Mouse (Mus musculus): ENCODE data around the gene P4ha1. TPM values are rescaled to one million over a fixed set of nuclear protein-coding genes. Genes with fewer than 3 reads are reported as not detected.
"Not testable (repeated sequence)": the region's sequence is repeated elsewhere in the genome, so short reads cannot be mapped to it uniquely, and the experiment has no call there.

The P4ha1 gene
- polyA plus RNA-seq, 1 experiment: 46.3 TPM

DNA sequence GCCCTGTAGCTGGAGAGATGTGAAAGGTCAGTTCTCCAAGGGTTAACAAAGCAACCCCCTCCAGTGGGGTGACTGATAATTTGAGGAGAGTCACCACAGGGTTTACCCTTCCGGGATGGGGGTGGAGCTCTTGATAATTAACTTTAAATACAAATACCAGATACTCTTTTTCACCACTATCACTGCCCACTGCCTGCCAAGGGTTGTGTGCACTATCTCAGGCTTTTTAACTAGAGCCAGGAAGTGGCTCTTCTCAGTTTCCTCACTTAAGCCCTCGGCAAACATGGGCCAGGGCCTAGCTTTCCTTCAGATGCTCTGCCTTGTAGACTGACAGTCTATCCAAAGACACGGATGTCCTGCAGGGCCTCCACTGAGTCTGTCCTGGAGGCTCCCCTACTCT lies 56.8 kb downstream of the P4ha1 start:
- TF ChIP-seq POLR2A (IDR thresholded peaks at IDR 0.05; ENCODE audit: insufficient read depth, low read length): no peak
- no peak for TF ChIP-seq EP300 (IDR thresholded peaks at IDR 0.05; ENCODE audit: insufficient read depth, low read depth, low read length)
- no peak for TF ChIP-seq CTCF (IDR thresholded peaks at IDR 0.05; ENCODE audit: low read depth, low read length)
- Histone ChIP-seq H3K27ac (ENCODE audit: insufficient read depth, low read length) (peak overlapping the region; percentile 4; the same call in 1 of the 2 replicates), H3K36me3 (ENCODE audit: control insufficient read depth, insufficient read depth, low read length, poor library complexity, severe bottlenecking) (no peaks in the 10 kb centered on the region), H3K9ac (ENCODE audit: low read depth, poor library complexity, severe bottlenecking) (no peak overlapping the region), H3K9me3 (replicated peaks; ENCODE audit: control insufficient read depth, insufficient read depth, low read length, poor library complexity, severe bottlenecking) (no peaks in the 10 kb centered on the region), H3K27me3 (ENCODE audit: control insufficient read depth, insufficient read depth, low read length, poor library complexity, severe bottlenecking) (no peaks in the 10 kb centered on the region), H3K4me3 (ENCODE audit: low read depth, low read length) (no peak overlapping the region), H3K4me1 (ENCODE audit: control insufficient read depth, insufficient read depth, low read length) (no peaks in the 10 kb centered on the region)

- Histone ChIP-seq H3K9me3 (replicated peaks; ENCODE audit: control insufficient read depth, insufficient read depth, low read length, poor library complexity, severe bottlenecking) (no peaks in the 10 kb centered on the region), H3K9ac (ENCODE audit: low read depth, poor library complexity, severe bottlenecking) (no peak overlapping the region), H3K4me3 (ENCODE audit: low read depth, low read length) (no peak overlapping the region), H3K4me1 (ENCODE audit: control insufficient read depth, insufficient read depth, low read length) (no peaks in the 10 kb centered on the region), H3K27ac (ENCODE audit: insufficient read depth, low read length) (peak overlapping the region; percentile 4; the same call in 1 of the 2 replicates), H3K36me3 (ENCODE audit: control insufficient read depth, insufficient read depth, low read length, poor library complexity, severe bottlenecking) (no peaks in the 10 kb centered on the region), H3K27me3 (ENCODE audit: control insufficient read depth, insufficient read depth, low read length, poor library complexity, severe bottlenecking) (no peaks in the 10 kb centered on the region)
- TF ChIP-seq EP300 (IDR thresholded peaks at IDR 0.05; ENCODE audit: insufficient read depth, low read depth, low read length) (no peak), CTCF (IDR thresholded peaks at IDR 0.05; ENCODE audit: low read depth, low read length) (no peak), POLR2A (IDR thresholded peaks at IDR 0.05; ENCODE audit: insufficient read depth, low read length) (no peak)
Measured at GRCm38 (mm10) chr10:59380411-59380821, 57.3 kb downstream of the P4ha1 start.

DNA sequence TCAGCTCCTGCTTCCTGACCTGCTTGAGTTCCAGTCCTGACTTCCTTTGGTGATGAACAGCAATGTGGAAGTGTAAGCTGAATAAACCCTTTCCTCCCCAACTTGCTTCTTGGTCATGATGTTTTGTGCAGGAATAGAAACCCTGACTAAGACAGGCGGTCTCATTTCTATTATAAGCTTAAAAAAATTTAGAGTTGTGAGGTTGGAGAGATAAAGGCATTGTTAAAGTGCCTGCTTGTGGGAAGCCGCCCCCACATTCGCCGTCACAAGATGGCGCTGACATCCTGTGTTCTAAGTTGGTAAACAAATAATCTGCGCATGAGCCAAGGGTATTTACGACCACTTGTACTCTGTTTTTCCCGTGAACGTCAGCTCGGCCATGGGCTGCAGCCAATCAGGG lies 58.5 kb downstream of the P4ha1 start:
- H3K27ac ChIP-seq (ENCODE audit: insufficient read depth, low read length); H3K27me3 ChIP-seq (ENCODE audit: control insufficient read depth, insufficient read depth, low read length, poor library complexity, severe bottlenecking); H3K4me1 ChIP-seq (ENCODE audit: control insufficient read depth, insufficient read depth, low read length): not testable (repeated sequence)

DNA sequence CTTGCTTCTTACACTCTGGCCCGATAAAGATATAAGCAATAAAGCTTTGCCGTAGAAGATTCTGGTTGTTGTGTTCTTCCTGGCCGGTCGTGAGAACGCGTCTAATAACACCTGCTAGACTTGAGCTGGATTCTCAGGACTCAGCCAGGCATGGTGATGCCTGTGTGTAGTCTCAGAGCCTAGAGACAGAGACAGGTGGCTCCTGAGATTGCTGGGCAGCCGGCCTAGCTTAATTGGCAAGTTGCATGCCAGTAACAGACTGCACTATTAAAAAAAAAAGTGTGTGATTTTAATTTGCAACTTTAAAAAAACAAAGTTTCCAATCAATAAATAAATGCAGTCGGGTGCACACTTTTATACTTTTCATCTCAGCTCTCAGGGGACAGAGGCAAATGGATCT lies 63.9 kb downstream of the P4ha1 start:
- Histone ChIP-seq H3K9me3 (replicated peaks; ENCODE audit: control insufficient read depth, insufficient read depth, low read length, poor library complexity, severe bottlenecking) (peaks cover 9% of the 10 kb centered on the region), H3K9ac (ENCODE audit: low read depth, poor library complexity, severe bottlenecking) (no peak overlapping the region), H3K4me1 (ENCODE audit: control insufficient read depth, insufficient read depth, low read length) (no peaks in the 10 kb centered on the region), H3K27ac (ENCODE audit: insufficient read depth, low read length) (no peak overlapping the region), H3K27me3 (ENCODE audit: control insufficient read depth, insufficient read depth, low read length, poor library complexity, severe bottlenecking) (no peaks in the 10 kb centered on the region), H3K4me3 (ENCODE audit: low read depth, low read length) (no peak overlapping the region), H3K36me3 (ENCODE audit: control insufficient read depth, insufficient read depth, low read length, poor library complexity, severe bottlenecking) (peaks cover 7% of the 10 kb centered on the region; the same call in 1 of the 2 replicates)
- TF ChIP-seq CTCF (IDR thresholded peaks at IDR 0.05; ENCODE audit: low read depth, low read length): no peak
- TF ChIP-seq POLR2A (IDR thresholded peaks at IDR 0.05; ENCODE audit: insufficient read depth, low read length): no peak
- no peak for TF ChIP-seq EP300 (IDR thresholded peaks at IDR 0.05; ENCODE audit: insufficient read depth, low read depth, low read length)

More for the DNA sequence above, 58.5 kb downstream of the P4ha1 start:
- not testable (repeated sequence) for H3K9ac ChIP-seq (ENCODE audit: low read depth, poor library complexity, severe bottlenecking); H3K9me3 ChIP-seq (replicated peaks; ENCODE audit: control insufficient read depth, insufficient read depth, low read length, poor library complexity, severe bottlenecking); H3K4me3 ChIP-seq (ENCODE audit: low read depth, low read length); H3K36me3 ChIP-seq (ENCODE audit: control insufficient read depth, insufficient read depth, low read length, poor library complexity, severe bottlenecking)

DNA sequence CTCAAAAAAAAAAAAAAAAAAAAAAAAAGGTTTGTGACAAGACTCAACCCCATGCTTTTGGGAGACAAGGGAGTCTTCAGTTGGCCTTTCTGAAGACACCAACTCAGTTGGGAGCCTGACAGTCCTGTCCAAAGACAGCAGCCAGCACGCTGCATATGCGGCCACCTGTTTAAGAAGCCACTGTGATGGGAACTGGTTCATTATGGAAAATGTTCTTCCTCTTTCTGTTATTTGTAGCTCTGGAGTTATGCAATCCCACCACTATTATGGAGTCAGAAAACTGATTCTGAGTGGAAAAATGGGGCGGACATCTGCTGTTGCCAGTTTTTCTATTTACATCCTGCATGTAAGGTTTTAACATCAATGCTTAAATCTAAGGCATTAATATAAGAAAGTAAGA lies 66.6 kb downstream of the P4ha1 start:
- H3K4me1 ChIP-seq (ENCODE audit: control insufficient read depth, insufficient read depth, low read length): no peaks in the 10 kb centered on the region
- H3K4me3 ChIP-seq (ENCODE audit: low read depth, low read length): no peak overlapping the region
- no peaks in the 10 kb centered on the region for H3K27me3 ChIP-seq (ENCODE audit: control insufficient read depth, insufficient read depth, low read length, poor library complexity, severe bottlenecking)
- H3K27ac ChIP-seq (ENCODE audit: insufficient read depth, low read length): no peak overlapping the region
- peaks cover 9% of the 10 kb centered on the region for H3K9me3 ChIP-seq (replicated peaks; ENCODE audit: control insufficient read depth, insufficient read depth, low read length, poor library complexity, severe bottlenecking)
- no peak overlapping the region for H3K9ac ChIP-seq (ENCODE audit: low read depth, poor library complexity, severe bottlenecking)
- H3K36me3 ChIP-seq (ENCODE audit: control insufficient read depth, insufficient read depth, low read length, poor library complexity, severe bottlenecking): peaks cover 7% of the 10 kb centered on the region; the same call in 1 of the 2 replicates
- TF ChIP-seq EP300 (IDR thresholded peaks at IDR 0.05; ENCODE audit: insufficient read depth, low read depth, low read length) (no peak), POLR2A (IDR thresholded peaks at IDR 0.05; ENCODE audit: insufficient read depth, low read length) (no peak), CTCF (IDR thresholded peaks at IDR 0.05; ENCODE audit: low read depth, low read length) (no peak)

GRCm38 (mm10) chr10:59391907-59392306 lies 68.8 kb downstream of the P4ha1 start:
- Histone ChIP-seq H3K9me3 (replicated peaks; ENCODE audit: control insufficient read depth, insufficient read depth, low read length, poor library complexity, severe bottlenecking) (peaks cover 9% of the 10 kb centered on the region), H3K36me3 (ENCODE audit: control insufficient read depth, insufficient read depth, low read length, poor library complexity, severe bottlenecking) (peaks cover 7% of the 10 kb centered on the region; the same call in 1 of the 2 replicates), H3K9ac (ENCODE audit: low read depth, poor library complexity, severe bottlenecking) (no peak overlapping the region), H3K27me3 (ENCODE audit: control insufficient read depth, insufficient read depth, low read length, poor library complexity, severe bottlenecking) (no peaks in the 10 kb centered on the region), H3K4me3 (ENCODE audit: low read depth, low read length) (no peak overlapping the region), H3K4me1 (ENCODE audit: control insufficient read depth, insufficient read depth, low read length) (no peaks in the 10 kb centered on the region), H3K27ac (ENCODE audit: insufficient read depth, low read length) (no peak overlapping the region)
- no peak for TF ChIP-seq EP300 (IDR thresholded peaks at IDR 0.05; ENCODE audit: insufficient read depth, low read depth, low read length)
- no peak for TF ChIP-seq POLR2A (IDR thresholded peaks at IDR 0.05; ENCODE audit: insufficient read depth, low read length)
- no peak for TF ChIP-seq CTCF (IDR thresholded peaks at IDR 0.05; ENCODE audit: low read depth, low read length)

DNA sequence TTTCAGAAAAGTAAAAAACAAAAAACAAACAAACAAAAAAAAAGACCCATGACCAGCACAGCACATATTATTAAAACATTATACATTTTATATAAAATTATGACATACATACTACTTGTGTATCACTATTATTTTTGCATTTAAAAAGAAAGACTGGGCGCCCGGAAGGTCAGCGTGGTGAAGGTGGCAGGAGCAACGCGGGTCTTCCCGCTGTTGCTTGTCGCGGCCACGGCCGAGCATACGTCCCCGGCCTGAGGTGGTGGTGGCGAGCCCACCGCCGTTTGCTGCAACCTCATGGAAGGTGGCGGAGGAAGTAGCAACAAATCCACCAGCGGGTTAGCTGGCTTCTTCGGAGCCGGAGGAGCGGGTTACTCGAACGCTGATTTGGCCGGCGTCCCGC lies 72.4 kb downstream of the P4ha1 start, which contains the start of gene Gm10273:
TSS of gene Gm10273 (plus strand) at position 172 of the 400 bp plus-strand sequence.
- not testable (repeated sequence) for H3K9me3 ChIP-seq (replicated peaks; ENCODE audit: control insufficient read depth, insufficient read depth, low read length, poor library complexity, severe bottlenecking); H3K9ac ChIP-seq (ENCODE audit: low read depth, poor library complexity, severe bottlenecking); H3K27me3 ChIP-seq (ENCODE audit: control insufficient read depth, insufficient read depth, low read length, poor library complexity, severe bottlenecking); H3K36me3 ChIP-seq (ENCODE audit: control insufficient read depth, insufficient read depth, low read length, poor library complexity, severe bottlenecking); H3K4me3 ChIP-seq (ENCODE audit: low read depth, low read length); H3K27ac ChIP-seq (ENCODE audit: insufficient read depth, low read length); H3K4me1 ChIP-seq (ENCODE audit: control insufficient read depth, insufficient read depth, low read length)
